Mouse (Mus musculus): Measurements from ENCODE around the gene Efcab12. TPM values are rescaled to one million over a fixed set of nuclear protein-coding genes. Genes with fewer than 3 reads are reported as not detected.

Gene Efcab12
- polyA plus RNA-seq, 1 experiment from 2014 or later = 0.27 TPM

DNA sequence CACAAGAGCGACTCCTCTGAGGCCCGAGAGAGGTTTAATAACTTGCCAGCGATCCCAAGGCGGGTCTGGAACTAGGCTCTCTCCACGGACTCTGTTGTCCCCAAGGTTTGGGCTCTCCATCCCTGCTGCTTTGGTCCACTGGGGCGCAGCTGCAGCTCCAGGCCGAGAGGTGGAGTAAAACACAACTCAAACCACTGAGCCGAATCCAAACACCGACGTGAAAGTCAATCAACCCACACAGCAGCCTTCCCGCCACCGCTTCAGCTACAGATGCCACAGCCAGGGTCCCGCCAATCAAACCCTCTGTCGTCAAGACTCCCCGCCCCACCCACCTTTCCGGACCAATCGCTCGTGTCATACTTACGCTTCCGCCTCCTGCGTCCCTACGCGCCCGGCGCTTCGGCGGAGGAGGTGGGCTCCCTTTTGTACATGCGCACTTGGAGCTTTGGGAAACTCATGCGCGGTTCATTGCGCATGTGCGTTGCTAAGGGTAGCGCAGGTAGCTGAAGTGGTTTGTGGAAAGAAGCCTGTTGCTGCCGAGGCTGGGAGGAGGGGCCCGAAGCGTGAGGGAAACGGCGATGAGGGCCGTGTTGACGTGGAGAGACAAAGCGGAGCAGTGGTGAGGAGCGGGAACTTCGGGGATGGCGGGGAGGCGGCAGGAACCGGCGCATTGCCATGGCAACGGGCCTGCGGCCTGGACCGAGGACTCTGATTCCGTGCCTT lies 15.0 kb upstream of the Efcab12 start, which contains the start of the genes Mbd4 and Ift122:
Mbd4 (minus strand) TSS at position 281 of the 723 bp plus-strand sequence.
Ift122 (plus strand) TSS at position 380 of the 723 bp plus-strand sequence.
- peak; percentile 99 for ATAC-seq (replicated peaks; ENCODE audit: low FRiP score)

GRCm38 (mm10) chr6:115852446-115853090 lies 14.4 kb upstream of the Efcab12 start:
- peak overlapping the region; percentile 76 for H3K4me3 ChIP-seq (ENCODE audit: low read depth, low read length)
- DNase-seq (ENCODE audit: low spot score) = no peak
- H3K27ac ChIP-seq (ENCODE audit: low read depth, low read length) = peak overlapping the region; percentile 96
- peak overlapping the region; percentile 84 for H3K4me2 ChIP-seq
- 4% methylated on average over 20 of the region's 20 CpGs for WGBS
- H3K4me1 ChIP-seq (replicated peaks; ENCODE audit: control insufficient read depth, insufficient read depth, low read length) = peaks cover 7% of the 10 kb centered on the region
- H3K27me3 ChIP-seq (replicated peaks; ENCODE audit: control insufficient read depth, insufficient read depth, low read length) = no peaks in the 10 kb centered on the region
- H3K36me3 ChIP-seq (ENCODE audit: control insufficient read depth, insufficient read depth, low read length) = peaks cover 6% of the 10 kb centered on the region; the same call in 1 of the 2 replicates
- ATAC-seq (replicated peaks; ENCODE audit: low FRiP score) = no peak; the same call in 1 of the 2 replicates
- H3K9me3 ChIP-seq (ENCODE audit: control insufficient read depth, low read length) = no peaks in the 10 kb centered on the region
- H3K9ac ChIP-seq (ENCODE audit: low read depth, low read length) = peak overlapping the region; percentile 82

More for the DNA sequence above, 15.0 kb upstream of the Efcab12 start, which contains the start of the genes Mbd4 and Ift122:
- DNase-seq (ENCODE audit: low spot score) = peak; percentile 98
- Histone ChIP-seq H3K9ac (ENCODE audit: low read depth, low read length) (peak within 1 kb of the TSS; percentile 82), H3K27ac (ENCODE audit: low read depth, low read length) (peak within 1 kb of the TSS; percentile 96), H3K36me3 (ENCODE audit: control insufficient read depth, insufficient read depth, low read length) (peaks cover 6% of the 10 kb centered on the region; the same call in 1 of the 2 replicates), H3K9me3 (ENCODE audit: control insufficient read depth, low read length) (no peaks in the 10 kb centered on the region), H3K27me3 (replicated peaks; ENCODE audit: control insufficient read depth, insufficient read depth, low read length) (no peaks in the 10 kb centered on the region), H3K4me2 (peak within 1 kb of the TSS; percentile 84), H3K4me3 (ENCODE audit: low read depth, low read length) (peak within 1 kb of the TSS; percentile 76), H3K4me1 (replicated peaks; ENCODE audit: control insufficient read depth, insufficient read depth, low read length) (peaks cover 7% of the 10 kb centered on the region)
- WGBS = under 1% methylated on average over 51 of the region's 51 CpGs

GRCm38 (mm10) chr6:115848598-115849304 lies 10.5 kb upstream of the Efcab12 start:
- H3K4me1 ChIP-seq (replicated peaks; ENCODE audit: control insufficient read depth, insufficient read depth, low read length) = peaks cover 7% of the 10 kb centered on the region
- H3K9me3 ChIP-seq (ENCODE audit: control insufficient read depth, low read length) = no peaks in the 10 kb centered on the region
- 96% methylated on average over 10 of the region's 10 CpGs for WGBS
- H3K9ac ChIP-seq (ENCODE audit: low read depth, low read length) = no peak overlapping the region
- H3K4me3 ChIP-seq (ENCODE audit: low read depth, low read length) = no peak overlapping the region
- no peaks in the 10 kb centered on the region for H3K27me3 ChIP-seq (replicated peaks; ENCODE audit: control insufficient read depth, insufficient read depth, low read length)
- H3K36me3 ChIP-seq (ENCODE audit: control insufficient read depth, insufficient read depth, low read length) = peaks cover 9% of the 10 kb centered on the region; the same call in 1 of the 2 replicates
- DNase-seq (ENCODE audit: low spot score) = no peak
- H3K4me2 ChIP-seq = no peak overlapping the region
- no peak overlapping the region for H3K27ac ChIP-seq (ENCODE audit: low read depth, low read length)
- ATAC-seq (replicated peaks; ENCODE audit: low FRiP score) = no peak

GRCm38 (mm10) chr6:115846640-115847411 lies 8.6 kb upstream of the Efcab12 start:
- ATAC-seq (replicated peaks; ENCODE audit: low FRiP score) (peak; percentile 62), DNase-seq (ENCODE audit: low spot score) (peak; percentile 66)
- Histone ChIP-seq H3K36me3 (ENCODE audit: control insufficient read depth, insufficient read depth, low read length) (peaks cover 14% of the 10 kb centered on the region), H3K4me2 (no peak overlapping the region), H3K9ac (ENCODE audit: low read depth, low read length) (no peak overlapping the region), H3K4me3 (ENCODE audit: low read depth, low read length) (no peak overlapping the region), H3K27ac (ENCODE audit: low read depth, low read length) (no peak overlapping the region), H3K4me1 (replicated peaks; ENCODE audit: control insufficient read depth, insufficient read depth, low read length) (peaks cover 2% of the 10 kb centered on the region), H3K27me3 (replicated peaks; ENCODE audit: control insufficient read depth, insufficient read depth, low read length) (no peaks in the 10 kb centered on the region), H3K9me3 (ENCODE audit: control insufficient read depth, low read length) (no peaks in the 10 kb centered on the region)
- WGBS = 42% methylated on average over 8 of the region's 8 CpGs

- Histone ChIP-seq H3K4me1 (replicated peaks; ENCODE audit: control insufficient read depth, insufficient read depth, low read length) (no peaks in the 10 kb centered on the region), H3K9me3 (ENCODE audit: control insufficient read depth, low read length) (no peaks in the 10 kb centered on the region), H3K27me3 (replicated peaks; ENCODE audit: control insufficient read depth, insufficient read depth, low read length) (no peaks in the 10 kb centered on the region), H3K36me3 (ENCODE audit: control insufficient read depth, insufficient read depth, low read length) (peaks cover 11% of the 10 kb centered on the region), H3K4me3 (ENCODE audit: low read depth, low read length) (no peak overlapping the region), H3K27ac (ENCODE audit: low read depth, low read length) (no peak overlapping the region), H3K9ac (ENCODE audit: low read depth, low read length) (no peak overlapping the region), H3K4me2 (no peak overlapping the region)
- ATAC-seq (replicated peaks; ENCODE audit: low FRiP score) (no peak), DNase-seq (ENCODE audit: low spot score) (no peak)
- 88% methylated on average over 4 of the region's 4 CpGs for WGBS
Observed at GRCm38 (mm10) chr6:115845006-115845405, 6.8 kb upstream of the Efcab12 start.

DNA sequence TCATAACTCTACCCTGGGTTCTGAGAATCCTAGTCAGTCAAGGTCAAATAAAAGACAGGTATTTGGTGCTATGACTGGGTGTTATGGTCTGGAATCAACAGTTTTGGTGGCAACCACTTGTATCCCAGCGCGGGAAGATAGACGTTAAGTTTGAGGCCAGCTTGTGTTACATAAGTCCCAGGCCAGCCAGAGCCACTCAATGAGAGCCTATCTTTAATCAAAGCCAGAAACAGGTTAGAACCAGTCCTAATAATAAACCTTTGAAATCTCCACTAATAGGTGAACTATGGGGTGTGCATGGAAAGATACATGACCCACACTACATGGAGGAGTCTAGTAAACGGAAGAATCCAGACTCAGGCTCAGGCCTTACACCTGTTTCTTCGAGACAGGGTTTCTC lies 533 bp upstream of the Efcab12 start:
- Histone ChIP-seq H3K27me3 (replicated peaks; ENCODE audit: control insufficient read depth, insufficient read depth, low read length) (no peaks in the 10 kb centered on the region), H3K36me3 (ENCODE audit: control insufficient read depth, insufficient read depth, low read length) (peaks cover 8% of the 10 kb centered on the region; the same call in 1 of the 2 replicates), H3K9me3 (ENCODE audit: control insufficient read depth, low read length) (no peaks in the 10 kb centered on the region), H3K9ac (ENCODE audit: low read depth, low read length) (0 out of 2 replicates have a peak overlapping the region, but pooled peaks have one; percentile 23), H3K4me3 (ENCODE audit: low read depth, low read length) (peak overlapping the region; percentile 46), H3K4me2 (peak overlapping the region; percentile 90), H3K4me1 (replicated peaks; ENCODE audit: control insufficient read depth, insufficient read depth, low read length) (peaks cover 3% of the 10 kb centered on the region), H3K27ac (ENCODE audit: low read depth, low read length) (no peak overlapping the region)
- WGBS = 71% methylated on average over 5 of the region's 5 CpGs
- DNase-seq (ENCODE audit: low spot score) (no peak), ATAC-seq (replicated peaks; ENCODE audit: low FRiP score) (peak; percentile 4; the same call in 1 of the 2 replicates)

GRCm38 (mm10) chr6:115833861-115834260 lies 4.4 kb downstream of the Efcab12 start:
- no peak for DNase-seq (ENCODE audit: low spot score)
- H3K27me3 ChIP-seq (replicated peaks; ENCODE audit: control insufficient read depth, insufficient read depth, low read length) = no peaks in the 10 kb centered on the region
- H3K4me3 ChIP-seq (ENCODE audit: low read depth, low read length) = no peak overlapping the region
- H3K9ac ChIP-seq (ENCODE audit: low read depth, low read length) = no peak overlapping the region
- H3K4me1 ChIP-seq (replicated peaks; ENCODE audit: control insufficient read depth, insufficient read depth, low read length) = peaks cover 3% of the 10 kb centered on the region
- H3K4me2 ChIP-seq = no peak overlapping the region
- no peak for ATAC-seq (replicated peaks; ENCODE audit: low FRiP score)
- H3K36me3 ChIP-seq (ENCODE audit: control insufficient read depth, insufficient read depth, low read length) = no peaks in the 10 kb centered on the region
- no peak overlapping the region for H3K27ac ChIP-seq (ENCODE audit: low read depth, low read length)
- no peaks in the 10 kb centered on the region for H3K9me3 ChIP-seq (ENCODE audit: control insufficient read depth, low read length)

All from liver, embryonic 11.5 days (tissue).